Mouse (Mus musculus): Measurements from ENCODE around the gene Gm13304. TPM values are rescaled to one million over a fixed set of nuclear protein-coding genes. Genes with fewer than 3 reads are reported as not detected.
"Not testable (repeated sequence)": the region's sequence is repeated elsewhere in the genome, so short reads cannot be mapped to it uniquely, and the experiment has no call there.

The Gm13304 gene
- 1 to 10 TPM; 3.2 to 7.2 (median 6.0) TPM for total RNA-seq (2022)

- not testable (repeated sequence) for DNase-seq
Measured at GRCm38 (mm10) chr4:42114517-42114916, at the start of gene Gm13304. Gene Gm13304, plus strand, starts transcription at chr4:42114817.

DNA sequence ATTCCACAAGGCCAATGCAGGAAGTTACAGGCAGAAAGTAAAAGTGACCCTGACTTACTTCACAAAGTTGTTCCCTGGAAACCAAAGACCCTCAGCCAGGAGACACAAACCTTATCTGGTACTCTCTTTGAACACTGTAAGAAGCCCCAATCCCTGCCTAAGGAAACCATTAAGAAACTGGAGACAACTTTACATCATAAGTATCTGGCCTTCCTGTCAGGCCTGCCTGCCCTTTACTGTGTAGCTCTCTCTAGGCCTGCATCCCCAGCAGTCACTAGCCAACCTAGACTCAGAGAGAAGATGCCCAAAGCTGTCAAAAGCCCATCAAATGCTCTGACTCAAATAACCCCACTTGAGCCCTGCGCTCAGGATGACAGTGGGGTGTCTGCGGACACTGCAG is 23.7 kb upstream of the Gm13304 start, which contains the start of gene Gm3893:
Gene Gm3893, plus strand, starts transcription at position 301 of the 400 bp plus-strand sequence.
- not testable (repeated sequence) for DNase-seq

GRCm38 (mm10) chr4:42153136-42153535 is 38.5 kb downstream of the Gm13304 start, which contains the start of gene Gm13306:
Gene Gm13306, plus strand, starts transcription at chr4:42153436.
- not testable (repeated sequence) for DNase-seq

Other genes starting within 250 kb of the Gm13304 start
- gene Gm21541, start 211.2 kb upstream of the Gm13304 start, total RNA-seq (2022) = not detected
- gene Gm20878, start 173.2 kb upstream of the Gm13304 start, total RNA-seq (2022) = 10 to 100 TPM in 2 of 4 experiments, 1 to 10 TPM in 2; 4.7 to 16.7 (median 10.7) TPM
- 1 to 10 TPM in 3 of 4 experiments, under 1 TPM in 1; 0.99 to 2.8 (median 1.6) TPM for gene Fam205a4, start 148.8 kb upstream of the Gm13304 start, total RNA-seq (2022)
- gene Gm21093, start 80.1 kb upstream of the Gm13304 start, total RNA-seq (2022) = 1 to 10 TPM in 3 of 4 experiments, not detected in 1; 1.1 to 1.3 (median 1.2) TPM
- not detected for gene Gm3893, start 23.6 kb upstream of the Gm13304 start, total RNA-seq (2022)
- gene Gm13306, start 38.6 kb downstream of the Gm13304 start, total RNA-seq (2022) = 10 to 100 TPM in 1 of 4 experiments, 1 to 10 TPM in 1, not detected in 2; 4.3 to 16.3 TPM
- 1 to 10 TPM in 2 of 4 experiments, under 1 TPM in 2; 0.58 to 2.3 (median 1.4) TPM for gene Gm13305, start 53.8 kb downstream of the Gm13304 start, total RNA-seq (2022)
- 1 to 10 TPM in 3 of 4 experiments, not detected in 1; 1.4 to 3.1 (median 1.5) TPM for gene Gm10600, start 125.8 kb downstream of the Gm13304 start, total RNA-seq (2022)
- not detected for gene Ccl21b, start 140.9 kb downstream of the Gm13304 start, total RNA-seq (2022)
- gene Gm21953, start 179.4 kb downstream of the Gm13304 start, total RNA-seq (2022) = not detected
- gene Fam205a3, start 203.5 kb downstream of the Gm13304 start, total RNA-seq (2022) = under 1 TPM in 1 of 4 experiments, not detected in 3; 0.48 TPM